Mouse (Mus musculus) regulatory T cell (primary cell): Measurements from ENCODE around the gene Ppp1r13b.

Source experiments
- in situ Hi-C: fragments of 300-600 bp; cut with MboI, MseI; formaldehyde crosslinking; loops from one replicate; pipeline ENCODE4 v1.15.1; 2025; ENCODE audit warnings: high pct_unique_total_duplicates

The Ppp1r13b gene

GRCm38 (mm10) chr12:111916514-111917217 lies 8.8 kb upstream of the Ppp1r13b start:
- in situ Hi-C loops: no loop called here

GRCm38 (mm10) chr12:111915781-111916180 lies 7.9 kb upstream of the Ppp1r13b start:
- in situ Hi-C loops: no loop called here

- in situ Hi-C loops: no loop called here
These were observed 6.1 kb upstream of the Ppp1r13b start for GRCm38 (mm10) chr12:111914031-111914430.

- in situ Hi-C loops: no loop called here
These were observed 4.9 kb upstream of the Ppp1r13b start for GRCm38 (mm10) chr12:111912802-111913201.

GRCm38 (mm10) chr12:111911796-111912195 lies 3.9 kb upstream of the Ppp1r13b start:
- in situ Hi-C loops: no loop called here

- in situ Hi-C loops: no loop called here
These were observed 3.4 kb upstream of the Ppp1r13b start for GRCm38 (mm10) chr12:111911171-111911760.

- in situ Hi-C loops: no loop called here
These were observed 1.2 kb upstream of the Ppp1r13b start for GRCm38 (mm10) chr12:111908997-111909550.

- in situ Hi-C loops: no loop called here
These were observed 454 bp downstream of the Ppp1r13b start for GRCm38 (mm10) chr12:111907421-111907891.

- in situ Hi-C loops: no loop called here
These were observed 1.5 kb downstream of the Ppp1r13b start for GRCm38 (mm10) chr12:111906309-111906875.

GRCm38 (mm10) chr12:111902488-111902887 lies 5.4 kb downstream of the Ppp1r13b start:
- in situ Hi-C loops: no loop called here

- in situ Hi-C loops: no loop called here
These were observed 6.6 kb downstream of the Ppp1r13b start for GRCm38 (mm10) chr12:111901105-111901875.

- in situ Hi-C loops: no loop called here
These were observed 8.3 kb downstream of the Ppp1r13b start for GRCm38 (mm10) chr12:111899646-111900045.

GRCm38 (mm10) chr12:111898686-111899085 lies 9.2 kb downstream of the Ppp1r13b start:
- in situ Hi-C loops: no loop called here

- in situ Hi-C loops: no loop called here
These were observed 10.8 kb downstream of the Ppp1r13b start for GRCm38 (mm10) chr12:111896908-111897661.

- in situ Hi-C loops: no loop called here
These were observed 13.8 kb downstream of the Ppp1r13b start for GRCm38 (mm10) chr12:111894082-111894481.

GRCm38 (mm10) chr12:111892981-111893380 lies 14.9 kb downstream of the Ppp1r13b start:
- in situ Hi-C loops: no loop called here

GRCm38 (mm10) chr12:111891800-111892199 lies 16.1 kb downstream of the Ppp1r13b start:
- in situ Hi-C loops: no loop called here

- in situ Hi-C loops: no loop called here
These were observed 18.7 kb downstream of the Ppp1r13b start for GRCm38 (mm10) chr12:111889251-111889650.

- in situ Hi-C loops: no loop called here
These were observed 19.5 kb downstream of the Ppp1r13b start for GRCm38 (mm10) chr12:111888303-111888864.

- in situ Hi-C loops: no loop called here
These were observed 20.9 kb downstream of the Ppp1r13b start for GRCm38 (mm10) chr12:111887005-111887404.

GRCm38 (mm10) chr12:111882852-111883251 lies 25.1 kb downstream of the Ppp1r13b start:
- in situ Hi-C loops: no loop called here
